Mouse (Mus musculus) lung, postnatal 36 days (tissue): Measurements from ENCODE around the gene Ttc34.
A peak's percentile ranks its signal among the peaks of the same experiment; 100 is the strongest.

Experiments used
- DNase-seq: peaks from one replicate; pipeline ENCODE4 v3.0.0; 2022; ENCODE audit warnings: mixed read lengths

Gene Ttc34

DNA sequence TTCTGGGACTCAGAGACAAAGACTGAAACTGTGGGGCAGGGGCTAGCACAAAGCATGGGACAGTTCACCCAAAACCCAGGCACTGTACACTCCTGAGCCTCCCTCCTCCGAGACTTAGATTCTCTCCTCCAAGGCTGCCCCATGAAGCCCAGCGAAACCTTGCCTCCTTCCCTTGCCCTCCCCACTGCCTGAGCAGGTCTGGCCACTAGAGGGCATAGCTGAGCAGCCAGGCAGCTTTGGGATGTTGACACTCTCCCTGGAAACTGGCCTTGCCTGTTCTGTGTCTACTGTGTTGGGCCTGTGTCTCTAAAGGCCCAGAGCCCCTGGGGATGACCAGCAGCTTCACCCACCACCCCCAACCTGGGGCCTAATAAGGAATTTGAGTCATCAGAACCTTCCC is at the start of gene Ttc34:
Ttc34 (plus strand) TSS at position 290 of the 400 bp plus-strand sequence.
- peak; percentile 80 for DNase-seq

DNA sequence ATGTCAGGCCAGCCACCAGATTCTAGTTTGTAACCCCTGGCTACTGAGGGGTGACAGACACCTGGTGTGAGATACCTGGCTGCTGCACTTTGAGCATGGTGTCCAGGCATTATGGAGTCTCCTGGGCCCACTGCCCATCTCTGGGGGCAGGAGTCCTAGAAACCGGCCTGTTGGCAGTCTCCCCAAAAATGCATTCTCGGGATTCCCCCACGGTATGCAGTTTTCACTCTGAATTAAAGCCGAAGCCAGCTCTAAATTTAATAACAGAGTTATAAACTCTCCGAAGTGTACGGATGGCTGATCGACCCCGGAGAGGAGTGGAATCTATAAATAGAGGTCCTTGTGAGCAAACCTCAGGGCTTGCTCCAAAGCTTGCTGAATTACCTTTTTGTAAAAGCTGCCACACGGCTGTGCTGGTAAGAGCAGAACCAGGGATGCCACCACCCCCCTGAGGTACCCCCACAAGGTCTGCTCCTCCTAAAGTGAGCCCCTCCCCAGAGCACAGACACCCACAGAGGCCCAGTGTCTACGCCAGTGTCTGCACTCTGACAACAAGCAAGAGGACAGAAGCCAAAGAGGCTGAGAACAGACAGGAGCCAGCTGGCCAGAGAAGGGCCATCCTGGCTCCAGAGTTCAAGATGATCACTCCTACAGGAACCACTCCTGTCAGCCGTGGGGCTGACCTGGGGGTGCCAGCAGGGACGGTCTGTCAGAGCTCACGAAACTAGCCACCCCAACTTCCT is 49.1 kb upstream of the Ttc34 start:
- DNase-seq: peak; percentile 40

DNA sequence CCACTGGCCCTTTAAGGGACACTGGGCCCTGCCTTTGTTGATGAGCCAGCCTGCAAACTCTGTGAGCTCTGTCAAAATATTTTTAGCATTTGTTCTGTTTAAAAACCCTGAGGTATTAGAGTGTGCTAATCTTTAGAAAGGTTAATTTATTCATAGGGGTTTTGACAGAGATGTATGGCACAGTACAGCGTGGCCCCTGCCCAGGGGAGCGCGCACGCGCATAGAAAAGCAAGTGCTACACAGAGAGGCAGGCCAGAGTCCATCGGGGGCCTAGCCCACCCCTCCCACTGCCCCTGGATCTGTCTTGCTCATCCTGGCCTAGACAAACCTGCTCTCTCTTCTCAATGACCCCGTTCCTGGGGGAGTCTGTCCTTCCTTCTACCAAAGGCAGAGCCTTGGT is 45.4 kb upstream of the Ttc34 start:
- DNase-seq: no peak

DNA sequence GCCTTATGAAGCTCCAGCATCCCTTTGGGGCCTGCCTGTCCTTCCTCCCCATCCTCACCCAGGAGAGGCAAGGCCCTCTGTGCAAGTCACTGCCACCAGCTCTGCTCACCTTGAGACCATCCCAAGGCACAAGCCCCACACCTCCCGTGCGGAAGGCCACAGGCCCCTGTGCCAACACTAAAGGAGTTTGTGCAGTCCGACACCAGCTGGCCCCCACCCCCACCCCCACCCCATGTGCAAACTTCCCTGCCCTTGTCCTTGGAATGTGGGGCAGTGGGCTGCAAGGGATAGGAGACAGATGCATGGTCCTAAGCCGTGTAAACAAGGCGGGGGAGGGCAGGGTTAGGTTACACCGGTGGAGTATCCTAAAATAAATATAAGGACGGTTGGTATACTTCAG is 43.8 kb upstream of the Ttc34 start:
- DNase-seq: no peak

DNA sequence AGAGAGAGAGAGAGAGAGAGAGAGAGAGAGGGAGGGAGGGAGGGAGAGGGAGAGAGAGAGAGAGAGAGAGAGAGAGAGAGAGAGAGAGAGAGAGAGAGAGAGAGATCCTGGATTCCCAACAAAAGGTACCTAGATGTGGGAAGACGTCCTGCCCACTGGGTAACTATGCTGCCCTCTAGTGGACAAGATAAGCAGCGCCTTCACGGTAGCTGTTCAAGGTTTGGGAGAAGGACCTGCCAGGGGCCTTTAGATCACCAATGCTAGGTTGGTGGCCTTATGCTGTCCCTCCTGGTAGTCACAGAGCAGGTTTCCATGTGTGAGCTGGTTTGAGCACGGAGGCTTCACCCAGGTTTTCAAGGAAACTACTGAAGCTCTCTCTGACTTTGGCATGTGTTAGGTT is 39.4 kb upstream of the Ttc34 start:
- DNase-seq: peak; percentile 74

DNA sequence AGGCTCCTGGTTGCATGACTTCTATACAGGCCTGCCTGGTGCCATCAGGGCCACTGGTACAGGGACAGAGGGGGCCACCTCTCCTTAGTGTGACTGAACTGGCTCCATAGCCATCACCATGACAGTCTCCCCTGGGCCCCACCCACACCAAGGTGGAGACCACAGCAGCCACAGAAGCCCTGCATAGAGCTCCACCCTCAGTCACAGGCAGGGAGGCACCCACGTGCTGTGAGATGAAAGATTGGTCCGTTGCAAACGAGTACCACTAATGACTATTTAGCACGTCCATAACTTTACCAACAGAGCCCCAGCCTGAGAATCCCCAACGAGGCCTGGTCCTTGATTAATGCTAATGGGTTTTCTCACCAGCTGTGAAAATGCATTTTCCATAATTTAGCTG is 36.7 kb upstream of the Ttc34 start:
- no peak for DNase-seq

DNA sequence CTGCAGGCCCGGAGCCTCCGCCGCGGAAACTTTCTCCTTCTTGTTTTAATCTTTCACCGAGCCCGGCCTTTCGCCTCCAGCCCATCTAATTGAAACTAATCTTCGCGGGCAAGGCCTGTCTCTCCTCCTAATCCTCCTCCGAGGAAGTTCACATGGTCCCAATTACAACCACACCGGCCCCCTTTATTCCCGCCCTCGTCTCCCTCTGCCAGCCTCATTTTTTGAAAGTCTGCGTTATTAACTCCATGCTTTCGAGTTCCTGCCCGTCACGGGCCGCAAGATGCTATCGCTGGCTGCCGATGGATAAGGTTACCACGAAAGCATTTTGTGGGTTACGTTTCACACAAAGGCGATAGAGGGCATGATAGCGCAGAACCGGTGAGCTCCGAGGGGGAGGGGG is 35.0 kb upstream of the Ttc34 start:
- no peak for DNase-seq

DNA sequence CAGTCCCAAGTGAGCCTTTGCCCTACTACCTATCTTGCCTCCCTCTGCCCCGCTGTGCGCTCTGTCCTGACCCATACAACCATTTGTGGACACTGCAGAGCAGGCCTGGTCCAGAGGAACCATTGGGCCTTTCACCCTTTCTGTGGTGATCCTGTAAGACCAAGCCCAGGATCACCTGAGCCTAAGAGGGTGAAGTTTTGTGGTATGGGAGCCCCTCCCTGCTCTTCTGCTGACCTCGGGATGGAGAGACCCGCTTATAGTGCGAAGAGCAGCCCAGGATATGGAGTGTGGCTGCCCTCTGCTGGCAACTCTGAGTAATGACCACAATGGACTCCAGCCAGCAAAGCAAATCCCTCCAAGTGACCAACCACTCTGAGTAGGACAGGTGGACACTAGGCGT is 11.6 kb upstream of the Ttc34 start:
- peak; percentile 76 for DNase-seq

DNA sequence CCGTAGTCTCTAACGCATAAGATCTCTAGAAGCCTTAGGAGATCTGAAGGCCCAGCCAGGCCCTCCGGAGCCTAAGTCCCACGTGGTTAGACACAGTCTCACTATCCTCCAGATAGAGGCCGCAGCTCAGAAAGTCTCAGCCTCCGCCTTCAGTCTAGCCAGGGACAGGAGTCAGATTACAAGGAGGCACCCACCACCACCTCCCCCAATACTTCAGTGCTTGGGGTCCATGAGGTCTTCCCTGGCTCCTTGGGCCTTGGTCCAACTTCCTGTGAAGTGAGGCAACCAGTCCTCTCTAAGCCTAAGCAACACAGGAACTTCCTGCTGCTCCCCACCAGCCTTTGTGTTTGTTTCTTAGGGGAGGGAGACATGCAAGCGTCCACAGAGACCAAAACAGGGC is 11.0 kb upstream of the Ttc34 start:
- peak; percentile 13 for DNase-seq

DNA sequence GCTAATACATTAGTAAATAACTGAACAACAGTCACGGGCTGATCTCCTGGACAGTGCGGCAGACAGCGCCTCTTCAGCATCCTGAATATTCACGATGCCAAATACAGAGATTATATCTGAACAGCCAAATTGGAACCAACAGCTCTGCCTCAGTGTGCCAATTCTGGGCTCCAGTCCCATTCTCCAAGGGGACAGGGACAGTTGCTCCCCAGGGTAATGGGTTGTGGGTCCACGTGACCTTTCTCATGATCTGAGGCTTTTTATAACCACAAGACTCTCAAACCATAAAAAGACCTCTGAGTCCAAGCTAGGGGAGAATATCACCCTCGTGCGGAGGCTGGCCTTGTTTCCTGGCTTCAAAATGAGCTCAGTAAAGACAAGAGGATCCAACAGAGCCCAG is 10.1 kb upstream of the Ttc34 start:
- DNase-seq: peak; percentile 13

DNA sequence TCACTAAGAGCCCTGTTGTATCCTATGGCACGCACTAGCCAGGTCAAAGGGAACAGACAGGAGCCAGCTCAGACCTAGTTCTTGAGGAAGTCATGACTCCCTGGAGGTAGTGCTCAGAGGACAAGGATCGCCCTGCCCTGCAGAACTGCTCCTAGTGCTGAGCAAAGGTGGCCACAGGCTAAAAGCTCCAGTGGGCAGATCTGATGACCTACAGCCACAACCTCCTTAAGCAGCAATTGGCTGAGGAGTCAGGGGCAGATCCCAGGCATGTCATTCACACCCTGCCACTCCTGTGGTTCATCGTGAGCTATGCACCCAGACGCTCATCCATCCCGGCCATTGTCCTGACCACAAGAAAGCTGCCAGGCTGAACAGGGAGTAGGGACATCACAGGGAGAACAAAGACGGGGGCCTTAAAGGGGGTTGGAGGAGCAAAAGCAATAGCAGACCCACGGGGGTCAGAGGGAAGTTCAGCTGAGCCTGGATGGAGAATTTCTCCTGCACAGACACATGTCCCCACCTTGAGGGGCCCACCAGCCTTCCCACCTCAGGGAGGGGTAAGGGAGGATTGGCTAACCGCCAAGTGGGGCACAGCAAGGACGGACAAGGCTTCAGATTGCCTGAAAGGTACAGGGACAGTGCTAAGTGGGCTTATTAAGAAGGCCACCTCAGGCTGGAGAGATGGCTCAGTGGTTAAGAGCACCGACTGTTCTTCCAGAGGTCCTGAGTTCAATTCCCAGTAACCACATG is 9.2 kb upstream of the Ttc34 start:
- no peak for DNase-seq

DNA sequence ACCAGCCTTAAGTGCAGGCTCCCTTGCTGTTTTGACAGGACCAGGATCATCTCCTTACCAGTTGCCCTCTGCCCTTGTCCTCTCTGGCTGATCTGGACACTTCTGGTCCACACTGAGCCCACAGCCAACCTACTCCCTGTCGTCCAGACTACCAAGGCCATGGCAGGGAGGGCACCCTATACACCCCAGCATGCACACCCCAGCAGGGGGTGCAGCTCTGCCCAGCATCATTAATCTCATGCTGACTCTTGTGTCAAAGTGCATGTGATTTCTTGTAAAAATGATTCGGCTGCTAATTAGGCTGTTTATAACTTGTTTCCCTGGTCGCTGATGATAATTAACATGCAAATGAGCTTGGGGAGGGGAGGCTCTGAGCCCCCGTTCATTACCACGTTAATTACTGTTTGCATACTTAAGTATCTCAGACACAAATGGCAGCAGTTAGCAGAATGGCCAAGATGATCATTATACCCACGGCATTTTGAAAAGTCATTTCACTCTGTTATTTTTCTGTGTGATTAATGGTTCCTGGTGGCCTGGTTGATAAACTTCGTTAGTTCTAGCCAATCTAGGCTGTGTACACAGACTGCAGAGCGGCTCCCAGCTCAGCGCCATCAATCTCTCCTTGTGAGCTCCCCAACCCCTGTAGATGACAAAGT is 5.2 kb upstream of the Ttc34 start:
- DNase-seq: no peak

DNA sequence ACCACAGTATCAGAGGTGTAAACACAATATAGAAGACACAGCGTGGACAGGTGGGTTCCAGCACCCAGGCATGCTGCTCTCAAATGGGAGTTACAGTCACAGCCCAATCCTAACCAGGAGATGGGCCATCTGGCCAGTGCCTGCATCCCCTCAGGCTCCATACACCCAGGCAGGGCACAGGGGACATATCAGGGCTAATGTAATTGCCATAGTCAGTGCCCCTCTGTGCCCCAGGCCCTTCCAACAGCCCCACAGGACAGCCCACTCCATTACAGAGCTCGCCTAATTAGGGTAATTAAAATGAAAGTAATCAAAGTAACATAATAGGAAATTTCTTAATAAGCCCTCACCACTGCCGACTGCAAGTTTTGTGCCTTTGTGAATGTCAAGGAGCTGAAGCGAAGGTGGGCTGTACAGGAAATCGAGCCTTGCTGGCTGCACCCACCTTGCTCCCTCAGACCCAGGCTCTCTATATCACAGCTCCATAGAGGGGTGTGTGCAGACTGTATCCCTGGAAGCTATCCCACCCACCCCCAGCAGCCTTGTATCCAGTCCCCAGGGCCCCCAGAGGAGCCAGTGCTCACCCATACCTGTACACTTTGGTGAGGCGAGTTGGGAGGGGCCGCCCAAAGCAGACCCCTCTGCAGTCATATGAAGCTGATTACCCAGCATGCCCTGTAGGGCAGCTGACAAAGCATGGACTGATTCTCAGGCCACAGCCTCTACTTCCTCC is 910 bp upstream of the Ttc34 start:
- DNase-seq: no peak

DNA sequence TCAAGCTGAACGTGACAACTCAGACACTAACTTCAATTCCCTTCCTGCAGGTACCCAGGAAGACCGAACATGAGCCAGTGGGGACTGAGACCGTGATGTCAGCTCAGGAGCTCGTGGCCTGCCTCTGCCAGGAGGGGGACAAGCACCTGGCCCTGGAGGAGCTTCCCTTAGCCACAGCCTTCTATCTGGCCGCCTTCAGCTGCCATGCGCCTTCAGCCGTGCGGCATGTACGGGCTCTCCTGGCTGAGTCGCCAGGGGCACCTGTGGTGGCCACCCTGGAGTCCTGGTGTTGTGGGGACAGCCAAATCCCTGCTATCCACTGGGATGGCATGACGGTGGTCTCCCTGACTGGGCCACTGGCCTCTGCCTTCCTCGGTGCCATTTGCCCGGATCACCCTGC is 1.5 kb downstream of the Ttc34 start:
- no peak for DNase-seq

DNA sequence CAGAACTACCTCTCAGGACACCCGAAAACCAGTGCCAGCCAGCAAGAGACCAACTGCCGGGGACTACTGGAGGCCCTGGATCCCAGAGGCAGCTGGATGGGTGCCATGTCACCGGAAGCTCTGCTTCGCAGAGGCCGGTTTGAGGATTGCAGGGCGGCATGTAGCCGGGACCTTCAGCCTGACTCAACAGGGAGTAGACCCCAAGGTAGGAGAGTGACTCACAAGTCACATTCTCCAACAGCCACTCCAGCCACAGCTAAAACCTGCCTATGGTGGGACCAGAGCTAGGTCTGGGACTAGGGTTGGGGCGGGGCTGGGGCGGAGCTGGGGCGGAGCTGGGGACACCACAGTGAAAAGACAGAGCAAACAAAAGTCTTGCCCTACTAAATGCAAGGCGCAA is 2.1 kb downstream of the Ttc34 start:
- DNase-seq: no peak

DNA sequence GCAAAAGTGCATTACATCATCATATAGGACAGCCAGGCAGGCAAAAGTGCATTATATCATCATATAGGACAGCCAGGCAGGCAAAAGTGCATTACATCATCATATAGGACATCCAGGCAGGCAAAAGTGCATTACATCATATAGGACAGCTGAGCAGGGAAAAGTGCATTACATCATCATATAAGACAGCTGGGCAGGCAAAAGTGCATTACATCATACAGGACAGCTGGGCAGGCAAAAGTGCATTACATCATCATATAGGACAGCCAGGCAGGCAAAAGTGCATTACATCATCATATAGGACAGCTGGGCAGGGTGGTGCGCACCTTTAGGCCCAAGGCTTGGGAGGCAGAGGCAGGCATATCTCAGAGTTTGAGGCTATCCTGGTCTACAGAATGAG is 15.4 kb downstream of the Ttc34 start:
- no peak for DNase-seq

DNA sequence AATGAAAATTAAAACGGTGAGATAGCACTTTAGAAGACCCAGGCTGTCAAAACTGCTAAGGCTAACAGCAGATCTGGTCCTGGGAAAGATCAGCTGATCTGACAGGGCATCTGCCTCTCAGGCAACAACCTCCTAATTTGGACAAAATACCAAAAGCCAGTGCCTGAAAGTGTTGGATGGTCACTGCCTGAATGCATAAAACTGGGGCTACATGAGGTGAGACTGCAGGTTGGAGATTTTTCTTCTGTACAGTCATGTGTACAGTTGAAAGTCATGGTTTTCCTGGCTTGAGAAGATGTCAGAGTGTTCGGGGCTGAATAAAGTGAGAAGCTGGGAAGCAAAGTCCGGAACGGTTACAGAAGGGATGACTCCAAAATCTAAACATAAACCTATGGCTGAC is 16.6 kb downstream of the Ttc34 start:
- no peak for DNase-seq

DNA sequence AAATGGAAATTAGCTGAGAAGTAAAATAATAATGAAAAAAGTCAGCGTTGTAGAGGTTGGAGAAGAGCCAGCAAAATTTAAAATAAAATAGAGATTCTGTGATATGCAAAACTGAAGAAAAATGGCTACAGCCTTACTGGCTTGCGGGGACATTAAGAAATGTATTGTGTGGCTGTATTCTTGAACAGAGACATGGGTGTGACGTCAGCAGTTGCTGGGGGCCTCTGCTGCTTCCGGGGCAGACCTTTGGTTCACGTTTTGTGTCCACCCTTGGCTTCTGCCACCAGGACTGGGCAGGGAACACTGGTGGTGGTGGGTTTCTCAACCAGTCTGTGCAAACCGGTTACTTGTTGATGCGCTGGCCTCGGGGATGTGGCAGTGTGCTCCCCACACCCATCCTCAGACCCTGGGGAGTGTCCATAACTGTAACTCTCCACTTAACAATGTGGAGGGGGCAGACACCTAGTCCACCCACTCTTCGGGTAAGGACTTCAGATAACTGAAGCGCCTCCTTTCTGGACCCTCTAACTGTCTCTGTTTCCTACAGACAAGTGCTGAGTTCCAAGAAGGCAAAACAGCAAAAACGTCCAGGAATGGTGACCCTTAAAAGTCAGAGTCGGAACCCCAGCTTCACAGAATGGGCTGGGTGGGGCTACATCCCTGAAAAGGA is 17.6 kb downstream of the Ttc34 start:
- no peak for DNase-seq

DNA sequence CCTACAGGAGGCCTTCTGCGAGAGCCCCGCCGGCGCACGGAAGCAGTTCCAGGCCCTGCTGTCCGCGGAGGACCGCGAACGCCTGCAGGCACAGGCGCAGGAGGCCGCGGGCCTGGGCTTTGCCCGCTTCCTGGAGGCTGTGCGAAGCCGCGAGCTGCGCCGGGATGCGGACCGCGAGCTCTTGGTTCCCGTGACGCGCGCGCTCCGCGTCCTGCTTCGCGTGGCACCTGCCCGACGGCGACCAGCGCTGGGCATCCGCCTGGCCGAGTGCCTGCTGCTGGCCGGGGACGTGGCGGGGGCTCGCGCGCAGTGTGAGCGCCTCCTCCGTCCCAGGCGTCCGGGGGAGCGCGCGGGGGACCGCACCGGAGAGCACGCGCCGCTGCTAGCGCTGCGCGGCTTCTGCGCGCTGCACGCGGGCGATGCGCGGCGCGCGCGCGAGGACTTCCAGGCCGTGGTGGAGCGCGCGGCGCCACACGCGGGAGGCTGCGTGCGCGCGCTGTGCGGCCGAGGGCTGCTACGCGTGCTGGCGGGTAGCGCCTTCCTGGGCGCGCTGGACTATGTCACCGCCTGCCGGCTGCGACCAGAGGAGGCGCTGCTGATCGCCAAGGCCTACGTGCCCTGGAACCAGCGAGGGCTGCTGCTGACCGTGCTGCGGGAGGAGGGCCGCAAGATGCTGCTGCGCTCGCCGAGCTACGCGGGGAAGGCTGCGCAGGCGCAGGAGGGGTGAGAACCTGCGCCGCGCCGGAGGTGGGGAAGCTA is 18.6 kb downstream of the Ttc34 start:
- peak; percentile 70 for DNase-seq

DNA sequence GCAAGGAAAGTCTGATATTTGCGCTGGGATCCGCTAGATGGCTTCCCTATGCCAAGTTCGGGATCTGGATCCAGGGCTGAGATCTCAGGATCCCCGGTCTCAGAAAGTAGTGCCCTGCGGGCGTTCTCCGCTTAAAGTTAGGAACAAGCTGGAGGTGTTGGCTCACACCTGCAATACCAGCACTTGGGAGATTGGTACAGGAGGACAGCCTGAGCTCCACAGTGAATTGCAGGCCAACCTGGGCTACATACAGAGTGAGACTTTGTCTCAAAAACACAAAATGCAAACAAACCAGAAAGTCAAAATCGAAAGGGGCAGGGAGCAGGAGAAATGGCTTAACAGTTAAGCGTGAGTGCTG is 19.2 kb downstream of the Ttc34 start:
- DNase-seq: no peak

DNA sequence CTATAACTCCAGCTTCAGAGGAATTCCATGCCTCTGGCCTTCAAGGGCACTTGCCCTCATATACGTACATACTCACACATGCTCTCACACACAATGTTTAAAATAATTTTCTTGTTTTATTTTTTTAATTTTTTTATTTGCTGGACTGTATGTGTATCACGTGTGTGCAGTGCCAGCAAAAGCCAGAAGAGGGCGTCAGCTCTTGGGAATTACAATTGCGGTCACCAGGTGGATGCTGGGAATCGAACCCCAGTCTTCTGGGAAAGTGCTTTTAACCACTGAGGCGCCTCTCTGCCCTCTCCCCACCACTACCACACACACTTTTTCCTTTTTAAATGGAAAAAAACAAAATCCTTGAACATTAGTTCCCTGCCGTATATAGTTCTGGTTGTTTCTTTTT is 19.6 kb downstream of the Ttc34 start:
- no peak for DNase-seq
